Mouse (Mus musculus) limb, embryonic 13.5 days (tissue): ENCODE data around the gene Dusp23. TPM values are rescaled to one million over a fixed set of nuclear protein-coding genes. Genes with fewer than 3 reads are reported as not detected.

Experiments
- ATAC-seq: fragments of 200-750 bp; cut with Nextera tagmentation; 2 replicates; pipeline ENCODE4 v1.8.0; 2017; ENCODE audit warnings: low read depth, moderate number of reproducible peaks, moderate TSS enrichment; ENCODE audit not compliant: low FRiP score
- H3K27ac ChIP-seq: fragments of 300-500 bp; sonication (generic); 2 replicates; pipeline ENCODE4 v1.5.1; 2015; ENCODE audit warnings: inconsistent platforms, mild to moderate bottlenecking, moderate library complexity
- H3K27me3 ChIP-seq: fragments of 300-500 bp; sonication (generic); 2 replicates; pipeline ENCODE4 v1.6.1; 2015; ENCODE audit warnings: mild to moderate bottlenecking, inconsistent platforms
- H3K36me3 ChIP-seq: fragments of 300-500 bp; sonication (generic); 2 replicates; pipeline ENCODE4 v1.6.1; 2015; ENCODE audit warnings: inconsistent platforms, mild to moderate bottlenecking, moderate library complexity
- H3K4me1 ChIP-seq: fragments of 300-500 bp; sonication (generic); 2 replicates; pipeline ENCODE4 v1.6.1; 2015; ENCODE audit warnings: inconsistent platforms
- H3K4me2 ChIP-seq: fragments of 300-500 bp; sonication (generic); replicated peaks from 2 replicates; pipeline ENCODE4 v1.6.1; 2015; ENCODE audit warnings: inconsistent platforms, mild to moderate bottlenecking, moderate library complexity
- H3K4me3 ChIP-seq: fragments of 300-500 bp; sonication (generic); 2 replicates; pipeline ENCODE4 v1.5.1; 2015; ENCODE audit warnings: moderate library complexity, mild to moderate bottlenecking, inconsistent platforms
- H3K9ac ChIP-seq: fragments of 300-500 bp; sonication (generic); 2 replicates; pipeline ENCODE4 v1.6.1; 2015; ENCODE audit warnings: mild to moderate bottlenecking, inconsistent platforms
- H3K9me3 ChIP-seq: fragments of 300-500 bp; sonication (generic); 2 replicates; pipeline ENCODE4 v1.6.1; 2016; ENCODE audit warnings: inconsistent platforms
- WGBS: fragments of 180-500 bp; shearing (Covaris S2); methylation state at CpG from one replicate; pipeline ENCODE4 v1.1.7; 2015; 5-methylcytosine and 5-hydroxymethylcytosine counted together
- polyA plus RNA-seq: library from polyadenylated mRNA; unstranded; fragments of >200 nt; fragmentation: Nextera tagmentation; extraction: Ambion mirVana; gene quantifications from 2 replicates; pipeline ENCODE4 v1.2.1, GENCODE M21; 2015

The Dusp23 gene
- polyA plus RNA-seq: 10.1 and 10.5 TPM in 2 replicates

DNA sequence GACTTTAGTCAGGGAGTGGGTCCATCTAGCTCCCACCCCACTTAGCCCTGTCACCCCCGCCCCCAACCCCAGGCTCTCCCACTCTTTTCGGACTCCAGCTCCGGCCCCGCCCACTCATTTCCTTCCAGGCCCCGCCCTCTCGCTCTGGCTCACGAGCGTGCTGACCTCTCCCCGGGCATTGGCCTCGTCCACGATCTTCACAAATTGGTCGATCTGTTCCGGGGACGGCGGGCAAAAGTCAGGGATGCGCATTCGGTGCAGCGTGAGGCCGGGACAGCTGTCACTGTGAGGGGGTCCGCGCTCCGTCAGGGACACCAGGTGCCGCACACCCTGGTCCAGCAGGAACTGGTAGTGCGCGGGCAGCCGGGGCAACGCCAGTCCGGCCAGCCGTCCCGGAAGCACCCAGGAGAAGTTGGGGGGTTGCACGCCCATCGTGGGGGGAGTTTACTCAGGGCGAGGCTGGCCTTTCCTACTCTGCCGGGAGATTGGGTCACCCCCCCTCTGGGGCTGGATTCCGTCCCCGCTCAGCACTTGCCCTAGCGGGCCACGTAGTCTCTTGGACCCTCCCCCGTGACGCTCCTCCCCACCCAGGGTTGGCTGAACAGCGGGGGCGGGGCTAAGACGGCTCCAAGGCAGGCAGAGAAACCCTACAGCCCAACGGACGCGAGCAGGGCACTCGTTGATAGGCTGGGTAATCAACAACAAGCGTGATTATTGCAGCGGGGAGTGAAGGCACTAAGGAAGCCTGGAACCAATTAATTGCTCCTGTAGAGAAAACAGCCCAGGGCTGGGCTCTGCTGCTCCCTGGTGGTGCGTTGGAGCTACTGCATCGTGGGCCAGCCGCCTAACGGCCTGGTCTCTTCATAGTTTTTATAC is at the start of gene Dusp23:
Gene Dusp23 (minus strand): TSS at position 512 of the 876 bp plus-strand sequence.
- H3K36me3 ChIP-seq: no peaks in the 10 kb centered on the region
- peaks cover 4% of the 10 kb centered on the region; the same call in 1 of the 2 replicates for H3K27me3 ChIP-seq
- peak within 1 kb of the TSS; percentile 70 for H3K4me2 ChIP-seq
- peak within 1 kb of the TSS; percentile 77 for H3K27ac ChIP-seq
- peaks cover 12% of the 10 kb centered on the region; the same call in 1 of the 2 replicates for H3K4me1 ChIP-seq
- peak; percentile 97 for ATAC-seq
- 0% methylated on average over 53 of the region's 53 CpGs for WGBS
- peak within 1 kb of the TSS; percentile 59 for H3K4me3 ChIP-seq
- peak within 1 kb of the TSS; percentile 71 for H3K9ac ChIP-seq
- H3K9me3 ChIP-seq: no peaks in the 10 kb centered on the region

DNA sequence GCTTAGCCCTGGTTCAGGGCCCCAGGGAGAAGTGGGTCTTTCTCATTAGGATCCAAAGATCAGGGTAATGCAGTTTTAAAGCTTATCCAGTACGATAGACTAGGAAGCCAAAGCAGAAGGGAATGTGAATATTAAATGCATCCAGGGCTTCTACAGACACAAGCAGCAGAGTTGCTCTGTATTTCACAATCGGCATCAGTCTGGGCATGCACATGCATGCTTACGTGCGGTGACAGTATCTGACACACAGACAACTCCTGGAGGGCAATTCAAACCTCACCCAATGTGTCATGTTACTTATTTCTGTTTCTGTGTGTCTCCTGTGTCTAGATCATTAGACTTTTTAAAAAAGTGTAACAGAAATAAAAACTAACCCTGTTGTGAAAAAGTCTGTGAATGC is 48.0 kb upstream of the Dusp23 start:
- Histone ChIP-seq H3K36me3 (no peaks in the 10 kb centered on the region), H3K4me2 (no peak overlapping the region), H3K4me1 (no peaks in the 10 kb centered on the region), H3K27me3 (no peaks in the 10 kb centered on the region), H3K4me3 (no peak overlapping the region), H3K27ac (no peak overlapping the region), H3K9ac (no peak overlapping the region), H3K9me3 (peaks cover 5% of the 10 kb centered on the region)
- no peak for ATAC-seq
- WGBS: 79% methylated on average over 4 of the region's 4 CpGs

GRCm38 (mm10) chr1:172670716-172671115 is 38.0 kb upstream of the Dusp23 start:
- H3K27me3 ChIP-seq: no peaks in the 10 kb centered on the region
- H3K9me3 ChIP-seq: no peaks in the 10 kb centered on the region
- no peak overlapping the region for H3K27ac ChIP-seq
- H3K4me1 ChIP-seq: no peaks in the 10 kb centered on the region
- H3K36me3 ChIP-seq: no peaks in the 10 kb centered on the region
- no peak overlapping the region for H3K4me2 ChIP-seq
- no peak overlapping the region for H3K9ac ChIP-seq
- no peak for ATAC-seq
- WGBS: 86% methylated on average over 1 of the region's 1 CpGs
- H3K4me3 ChIP-seq: no peak overlapping the region

DNA sequence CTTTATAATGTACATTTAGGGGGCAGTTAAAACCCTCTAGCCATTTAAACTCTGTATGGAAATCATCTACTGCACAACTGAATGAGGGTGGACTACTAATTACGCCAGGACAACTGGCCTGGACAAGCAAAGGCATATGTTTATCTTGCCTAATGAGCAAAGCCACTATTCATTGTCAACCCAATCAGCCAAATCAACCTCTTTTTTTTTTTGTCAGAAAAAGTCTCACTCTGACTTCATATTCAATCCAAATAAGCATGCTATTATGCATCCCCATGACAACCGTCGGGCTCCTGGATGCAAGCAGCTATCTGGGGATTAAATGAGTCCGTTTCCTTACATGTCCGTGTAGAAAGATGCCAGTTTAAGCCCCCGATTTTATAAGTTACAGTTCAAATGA is 34.8 kb upstream of the Dusp23 start:
- no peak overlapping the region for H3K4me2 ChIP-seq
- 75% methylated on average over 6 of the region's 6 CpGs for WGBS

DNA sequence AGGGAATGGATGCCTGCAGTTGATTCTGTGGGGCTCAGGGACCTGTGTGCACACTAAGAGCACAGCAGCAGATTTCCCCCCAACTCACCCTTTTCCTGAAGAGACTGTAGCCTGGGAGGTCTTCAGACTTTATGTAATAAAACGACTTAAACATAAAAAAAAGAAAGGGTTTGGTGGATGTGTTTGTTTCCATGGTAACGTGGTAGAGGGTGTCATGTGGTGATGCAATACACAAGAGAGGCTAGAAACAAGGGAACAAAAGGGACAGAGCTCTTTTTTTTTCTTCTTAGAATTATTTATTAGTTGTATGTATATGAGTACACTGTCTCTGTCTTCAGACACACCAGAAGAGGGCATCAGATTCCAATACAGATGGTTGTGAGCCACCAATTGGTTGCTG is 32.7 kb upstream of the Dusp23 start:
- Histone ChIP-seq H3K9me3 (no peaks in the 10 kb centered on the region), H3K4me3 (no peak overlapping the region), H3K4me2 (no peak overlapping the region), H3K27ac (no peak overlapping the region), H3K27me3 (no peaks in the 10 kb centered on the region), H3K9ac (no peak overlapping the region), H3K4me1 (no peaks in the 10 kb centered on the region), H3K36me3 (no peaks in the 10 kb centered on the region)
- WGBS: 48% methylated on average over 2 of the region's 2 CpGs
- no peak for ATAC-seq

More for the DNA sequence above, 34.8 kb upstream of the Dusp23 start:
- Histone ChIP-seq H3K27ac (no peak overlapping the region), H3K9me3 (no peaks in the 10 kb centered on the region), H3K4me1 (no peaks in the 10 kb centered on the region), H3K4me3 (no peak overlapping the region), H3K9ac (no peak overlapping the region), H3K27me3 (no peaks in the 10 kb centered on the region), H3K36me3 (no peaks in the 10 kb centered on the region)
- no peak for ATAC-seq

DNA sequence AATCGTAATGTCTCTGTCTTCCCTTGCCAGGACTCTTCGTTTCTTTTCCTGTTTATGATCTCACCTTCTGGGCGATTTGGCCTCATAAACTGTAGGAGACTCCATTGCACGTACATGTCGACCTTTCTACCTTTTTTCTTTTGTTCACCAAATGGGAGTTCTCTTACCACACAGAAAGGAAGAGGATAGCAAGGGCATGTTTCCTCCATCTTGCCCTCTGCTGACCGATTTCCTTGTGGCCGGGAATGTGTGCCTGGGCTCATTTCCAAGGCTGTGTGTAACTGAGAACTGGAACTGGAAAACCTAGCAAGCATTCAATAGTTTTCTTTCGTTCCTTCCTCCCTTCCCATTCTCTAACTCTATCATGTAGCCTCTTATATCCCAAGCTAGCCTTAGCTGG is 26.9 kb upstream of the Dusp23 start:
- no peak overlapping the region for H3K9ac ChIP-seq
- no peaks in the 10 kb centered on the region for H3K36me3 ChIP-seq
- H3K4me3 ChIP-seq: no peak overlapping the region
- WGBS: 71% methylated on average over 8 of the region's 8 CpGs
- H3K27ac ChIP-seq: no peak overlapping the region
- ATAC-seq: no peak
- no peaks in the 10 kb centered on the region for H3K4me1 ChIP-seq
- no peaks in the 10 kb centered on the region for H3K9me3 ChIP-seq
- no peaks in the 10 kb centered on the region; the same call in 1 of the 2 replicates for H3K27me3 ChIP-seq
- no peak overlapping the region for H3K4me2 ChIP-seq

- Histone ChIP-seq H3K9me3 (no peaks in the 10 kb centered on the region), H3K4me2 (no peak overlapping the region), H3K36me3 (no peaks in the 10 kb centered on the region), H3K4me1 (no peaks in the 10 kb centered on the region), H3K9ac (no peak overlapping the region), H3K27me3 (no peaks in the 10 kb centered on the region; the same call in 1 of the 2 replicates), H3K27ac (no peak overlapping the region), H3K4me3 (no peak overlapping the region)
- WGBS: 72% methylated on average over 3 of the region's 3 CpGs
- ATAC-seq: no peak
Measured at GRCm38 (mm10) chr1:172657266-172657665, 24.5 kb upstream of the Dusp23 start.

DNA sequence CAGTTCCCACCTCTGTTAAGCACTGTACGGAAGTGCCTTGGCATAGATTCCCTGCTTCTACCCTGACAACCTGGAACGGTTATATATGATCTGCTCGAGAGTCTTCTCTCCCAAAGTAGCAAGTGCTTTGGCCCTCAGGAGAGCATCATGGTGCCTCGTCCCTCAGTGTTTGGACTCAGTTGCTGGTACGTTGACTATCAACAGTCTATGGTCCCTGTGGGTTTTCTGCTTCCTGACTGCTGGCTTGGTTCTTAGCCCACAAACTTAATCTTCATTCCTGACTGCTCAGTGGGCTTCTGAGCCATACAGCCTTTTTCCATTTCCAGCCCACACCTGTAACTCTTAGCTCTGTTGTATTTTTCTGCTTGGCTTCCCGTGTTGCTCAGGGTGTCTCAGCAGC is 21.1 kb upstream of the Dusp23 start:
- Histone ChIP-seq H3K36me3 (no peaks in the 10 kb centered on the region), H3K4me2 (no peak overlapping the region), H3K27me3 (no peaks in the 10 kb centered on the region; the same call in 1 of the 2 replicates), H3K4me3 (no peak overlapping the region), H3K27ac (no peak overlapping the region), H3K4me1 (no peaks in the 10 kb centered on the region), H3K9ac (no peak overlapping the region), H3K9me3 (no peaks in the 10 kb centered on the region)
- ATAC-seq: no peak
- 71% methylated on average over 6 of the region's 6 CpGs for WGBS

- no peak for ATAC-seq
- Histone ChIP-seq H3K9ac (no peak overlapping the region), H3K4me1 (no peaks in the 10 kb centered on the region), H3K27ac (no peak overlapping the region), H3K36me3 (no peaks in the 10 kb centered on the region), H3K4me3 (no peak overlapping the region), H3K27me3 (no peaks in the 10 kb centered on the region; the same call in 1 of the 2 replicates), H3K9me3 (no peaks in the 10 kb centered on the region), H3K4me2 (no peak overlapping the region)
- WGBS: 81% methylated on average over 18 of the region's 18 CpGs
Measured at GRCm38 (mm10) chr1:172652040-172652662, 19.4 kb upstream of the Dusp23 start.

- no peak for ATAC-seq
Measured at GRCm38 (mm10) chr1:172651288-172651987, 18.7 kb upstream of the Dusp23 start.

GRCm38 (mm10) chr1:172650519-172651287 is 17.9 kb upstream of the Dusp23 start:
- Histone ChIP-seq H3K9me3 (no peaks in the 10 kb centered on the region), H3K4me3 (no peak overlapping the region), H3K9ac (no peak overlapping the region), H3K4me1 (no peaks in the 10 kb centered on the region), H3K27me3 (no peaks in the 10 kb centered on the region; the same call in 1 of the 2 replicates), H3K4me2 (no peak overlapping the region), H3K27ac (no peak overlapping the region), H3K36me3 (no peaks in the 10 kb centered on the region)
- 50% methylated on average over 8 of the region's 8 CpGs for WGBS
- ATAC-seq: 0 out of 2 replicates have a peak, but pooled peaks have one; percentile 51

More at GRCm38 (mm10) chr1:172651288-172651987, 18.7 kb upstream of the Dusp23 start:
- Histone ChIP-seq H3K36me3 (no peaks in the 10 kb centered on the region), H3K27me3 (no peaks in the 10 kb centered on the region; the same call in 1 of the 2 replicates), H3K4me3 (no peak overlapping the region), H3K4me2 (no peak overlapping the region), H3K4me1 (no peaks in the 10 kb centered on the region), H3K9me3 (no peaks in the 10 kb centered on the region), H3K27ac (no peak overlapping the region), H3K9ac (no peak overlapping the region)
- WGBS: 66% methylated on average over 10 of the region's 10 CpGs
